Mouse (Mus musculus) kidney, adult 2 months (tissue): Measurements from ENCODE around the gene Zfp599.

Experiments used
- CTCF ChIP-seq: fragments of 200-500 bp; conservative IDR thresholded peaks from 2 replicates; pipeline ENCODE4 v1.5.1; 2011; ENCODE audit warnings: low read depth, mild to moderate bottlenecking, control low read depth, low read length, moderate library complexity, mixed read lengths; ENCODE audit not compliant: insufficient read depth, insufficient read length
- POLR2A ChIP-seq: fragments of 200-500 bp; IDR thresholded peaks from one replicate; pipeline ENCODE4 v1.6.1; 2011; ENCODE audit warnings: low read depth, low read length, control low read depth

DNA sequence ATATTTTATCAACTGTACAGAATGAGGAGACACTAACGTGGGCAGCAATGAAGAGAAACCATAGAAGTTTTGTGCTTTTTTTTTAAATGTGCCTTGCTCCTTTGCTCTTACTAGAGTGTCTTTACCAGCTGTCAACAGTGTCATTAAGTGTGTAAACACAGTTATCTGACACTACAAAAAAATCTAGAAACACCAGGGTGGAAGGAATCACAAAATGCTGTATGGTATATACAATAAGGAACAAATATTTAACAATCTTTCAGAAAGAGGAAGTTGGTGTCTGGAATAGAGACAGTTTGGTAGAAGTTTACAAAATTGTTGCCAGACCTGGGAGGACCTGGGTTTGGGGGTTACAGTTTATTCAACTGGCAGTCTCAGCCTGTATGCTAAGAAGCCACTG is 1.9 kb upstream of the Zfp599 start:
- TF ChIP-seq CTCF (no peak), POLR2A (no peak)
